Mouse (Mus musculus) neural tube, embryonic 10.5 days (tissue): ENCODE results near the gene Camk1d.
A peak's percentile ranks its signal among the peaks of the same experiment; 100 is the strongest.

Experiments
- DNase-seq: peaks from one replicate; pipeline ENCODE4 v3.0.0-alpha.2; 2017; ENCODE audit warnings: low spot score; ENCODE audit errors: extremely low spot score

Camk1d gene

GRCm38 (mm10) chr2:5714211-5715053, at the start of gene Camk1d:
Gene Camk1d (minus strand): TSS chr2:5714515.
- DNase-seq: peak; percentile 78

GRCm38 (mm10) chr2:5762031-5762430, 47.7 kb upstream of the Camk1d start:
- no peak for DNase-seq

GRCm38 (mm10) chr2:5760479-5761008, 46.2 kb upstream of the Camk1d start:
- DNase-seq: no peak

- no peak for DNase-seq
Observed at GRCm38 (mm10) chr2:5758569-5758968, 44.3 kb upstream of the Camk1d start.

- DNase-seq: no peak
Observed at GRCm38 (mm10) chr2:5750872-5751271, 36.6 kb upstream of the Camk1d start.

GRCm38 (mm10) chr2:5749210-5749609, 34.9 kb upstream of the Camk1d start:
- DNase-seq: no peak

GRCm38 (mm10) chr2:5747545-5748043, 33.3 kb upstream of the Camk1d start:
- no peak for DNase-seq

GRCm38 (mm10) chr2:5746529-5746928, 32.2 kb upstream of the Camk1d start:
- DNase-seq: no peak

GRCm38 (mm10) chr2:5743886-5744285, 29.6 kb upstream of the Camk1d start:
- DNase-seq: no peak

GRCm38 (mm10) chr2:5740913-5741312, 26.6 kb upstream of the Camk1d start:
- no peak for DNase-seq

- no peak for DNase-seq
Observed at GRCm38 (mm10) chr2:5735881-5736280, 21.6 kb upstream of the Camk1d start.

- no peak for DNase-seq
Observed at GRCm38 (mm10) chr2:5733300-5734085, 19.2 kb upstream of the Camk1d start.

- DNase-seq: no peak
Observed at GRCm38 (mm10) chr2:5732047-5732446, 17.7 kb upstream of the Camk1d start.

- DNase-seq: no peak
Observed at GRCm38 (mm10) chr2:5730364-5730792, 16.1 kb upstream of the Camk1d start.

GRCm38 (mm10) chr2:5729931-5730330, 15.6 kb upstream of the Camk1d start:
- DNase-seq: no peak

GRCm38 (mm10) chr2:5725028-5725701, 10.8 kb upstream of the Camk1d start:
- DNase-seq: no peak

GRCm38 (mm10) chr2:5717675-5718074, 3.4 kb upstream of the Camk1d start:
- DNase-seq: no peak

- no peak for DNase-seq
Observed at GRCm38 (mm10) chr2:5715544-5715943, 1.2 kb upstream of the Camk1d start.

GRCm38 (mm10) chr2:5715054-5715410, 717 bp upstream of the Camk1d start:
- DNase-seq: no peak

GRCm38 (mm10) chr2:5713325-5714210, 747 bp downstream of the Camk1d start:
- peak; percentile 38 for DNase-seq
